Mouse (Mus musculus) embryonic facial prominence, embryonic 13.5 days (tissue): Measurements from ENCODE around the gene Iars2. TPM values are rescaled to one million over a fixed set of nuclear protein-coding genes. Genes with fewer than 3 reads are reported as not detected.

Experiments
- ATAC-seq: fragments of 200-750 bp; cut with Nextera tagmentation; 2 replicates; pipeline ENCODE4 v1.8.0; 2017; ENCODE audit warnings: low read depth; ENCODE audit not compliant: insufficient number of reproducible peaks, insufficient read depth, low FRiP score, low TSS enrichment
- H3K27ac ChIP-seq: fragments of 300-500 bp; sonication (generic); 2 replicates; pipeline ENCODE4 v1.5.1; 2015; ENCODE audit warnings: moderate library complexity, mild to moderate bottlenecking, inconsistent platforms
- H3K27me3 ChIP-seq: fragments of 300-500 bp; sonication (generic); 2 replicates; pipeline ENCODE4 v1.6.1; 2015; ENCODE audit warnings: mild to moderate bottlenecking, inconsistent platforms
- H3K36me3 ChIP-seq: fragments of 300-500 bp; sonication (generic); 2 replicates; pipeline ENCODE4 v1.6.1; 2015; ENCODE audit warnings: mild to moderate bottlenecking, inconsistent platforms
- H3K4me1 ChIP-seq: fragments of 300-500 bp; sonication (generic); 2 replicates; pipeline ENCODE4 v1.6.1; 2015; ENCODE audit warnings: inconsistent platforms
- H3K4me2 ChIP-seq: fragments of 300-500 bp; sonication (generic); 2 replicates; pipeline ENCODE4 v1.6.1; 2015; ENCODE audit warnings: moderate library complexity, mild to moderate bottlenecking, inconsistent platforms
- H3K4me3 ChIP-seq: fragments of 300-500 bp; sonication (generic); 2 replicates; pipeline ENCODE4 v1.5.1; 2015; ENCODE audit warnings: mild to moderate bottlenecking, inconsistent platforms
- H3K9ac ChIP-seq: fragments of 300-500 bp; sonication (generic); 2 replicates; pipeline ENCODE4 v1.6.1; 2015; ENCODE audit warnings: mild to moderate bottlenecking, inconsistent platforms
- H3K9me3 ChIP-seq: fragments of 300-500 bp; sonication (generic); 2 replicates; pipeline ENCODE4 v1.6.1; 2016; ENCODE audit warnings: inconsistent platforms
- WGBS: fragments of 180-500 bp; shearing (Covaris S2); methylation state at CpG from one replicate; pipeline ENCODE4 v1.1.7; 2015; ENCODE audit warnings: mixed read lengths; 5-methylcytosine and 5-hydroxymethylcytosine counted together
- polyA plus RNA-seq: library from polyadenylated mRNA; unstranded; fragments of >200 nt; fragmentation: Nextera tagmentation; extraction: Ambion mirVana; gene quantifications from 2 replicates; pipeline ENCODE4 v1.2.1, GENCODE M21; 2015

Gene Iars2
- polyA plus RNA-seq, result 23.3 and 27.4 TPM in 2 replicates

- ATAC-seq, result peak; percentile 90
- Histone ChIP-seq H3K4me2 (peak within 1 kb of the TSS; percentile 78), H3K9me3 (no peaks in the 10 kb centered on the region), H3K9ac (peak within 1 kb of the TSS; percentile 86), H3K4me1 (peaks cover 17% of the 10 kb centered on the region), H3K36me3 (peaks cover 27% of the 10 kb centered on the region), H3K27me3 (no peaks in the 10 kb centered on the region), H3K27ac (peak within 1 kb of the TSS; percentile 90), H3K4me3 (peak within 1 kb of the TSS; percentile 73)
- WGBS, result under 1% methylated on average over 76 of the region's 76 CpGs
These were observed at the start of gene Iars2 for GRCm38 (mm10) chr1:185328721-185329610. Iars2 (minus strand) TSS chr1:185329396.

- no peak for ATAC-seq
- Histone ChIP-seq H3K9ac (no peak overlapping the region), H3K36me3 (peaks cover 80% of the 10 kb centered on the region), H3K4me2 (no peak overlapping the region), H3K4me1 (no peaks in the 10 kb centered on the region), H3K27ac (no peak overlapping the region), H3K27me3 (no peaks in the 10 kb centered on the region), H3K4me3 (no peak overlapping the region), H3K9me3 (no peaks in the 10 kb centered on the region)
- WGBS, result 88% methylated on average over 2 of the region's 2 CpGs
These were observed 48.2 kb upstream of the Iars2 start for GRCm38 (mm10) chr1:185377429-185377828.

- no peaks in the 10 kb centered on the region for H3K9me3 ChIP-seq
- peaks cover 82% of the 10 kb centered on the region for H3K36me3 ChIP-seq
- no peak for ATAC-seq
These were observed 47.2 kb upstream of the Iars2 start for GRCm38 (mm10) chr1:185376390-185376789.

GRCm38 (mm10) chr1:185369979-185370378 lies 40.8 kb upstream of the Iars2 start:
- H3K27ac ChIP-seq, result no peak overlapping the region
- no peaks in the 10 kb centered on the region for H3K27me3 ChIP-seq
- no peaks in the 10 kb centered on the region for H3K9me3 ChIP-seq
- 90% methylated on average over 6 of the region's 6 CpGs for WGBS
- no peak overlapping the region for H3K4me3 ChIP-seq
- H3K4me2 ChIP-seq, result no peak overlapping the region
- peaks cover 11% of the 10 kb centered on the region for H3K4me1 ChIP-seq
- H3K9ac ChIP-seq, result no peak overlapping the region
- peaks cover 60% of the 10 kb centered on the region for H3K36me3 ChIP-seq
- ATAC-seq, result no peak

More at GRCm38 (mm10) chr1:185376390-185376789, 47.2 kb upstream of the Iars2 start:
- no peaks in the 10 kb centered on the region for H3K27me3 ChIP-seq
- no peak overlapping the region for H3K4me2 ChIP-seq
- no peak overlapping the region for H3K9ac ChIP-seq
- H3K27ac ChIP-seq, result no peak overlapping the region
- no peaks in the 10 kb centered on the region for H3K4me1 ChIP-seq
- H3K4me3 ChIP-seq, result no peak overlapping the region

- Histone ChIP-seq H3K9ac (peak overlapping the region; percentile 21; the same call in 1 of the 2 replicates), H3K4me2 (no peak overlapping the region)
- ATAC-seq, result no peak
These were observed 38.2 kb upstream of the Iars2 start for GRCm38 (mm10) chr1:185367383-185367782.

GRCm38 (mm10) chr1:185364183-185364540 lies 35.0 kb upstream of the Iars2 start:
- peaks cover 27% of the 10 kb centered on the region for H3K4me1 ChIP-seq
- WGBS, result 37% methylated on average over 6 of the region's 6 CpGs
- H3K9me3 ChIP-seq, result no peaks in the 10 kb centered on the region
- ATAC-seq, result no peak
- H3K27me3 ChIP-seq, result no peaks in the 10 kb centered on the region
- H3K27ac ChIP-seq, result peak overlapping the region; percentile 94; the same call in 1 of the 2 replicates
- peaks cover 11% of the 10 kb centered on the region for H3K36me3 ChIP-seq
- peak overlapping the region; percentile 90 for H3K4me3 ChIP-seq
- H3K4me2 ChIP-seq, result peak overlapping the region; percentile 63
- peak overlapping the region; percentile 90 for H3K9ac ChIP-seq

More at GRCm38 (mm10) chr1:185367383-185367782, 38.2 kb upstream of the Iars2 start:
- no peaks in the 10 kb centered on the region for H3K27me3 ChIP-seq
- H3K27ac ChIP-seq, result no peak overlapping the region
- H3K9me3 ChIP-seq, result no peaks in the 10 kb centered on the region
- 82% methylated on average over 6 of the region's 6 CpGs for WGBS
- peaks cover 21% of the 10 kb centered on the region for H3K4me1 ChIP-seq
- peaks cover 39% of the 10 kb centered on the region for H3K36me3 ChIP-seq
- no peak overlapping the region for H3K4me3 ChIP-seq

GRCm38 (mm10) chr1:185363526-185364182 lies 34.5 kb upstream of the Iars2 start:
- 4% methylated on average over 22 of the region's 22 CpGs for WGBS
- Histone ChIP-seq H3K27ac (peak overlapping the region; percentile 94), H3K4me1 (peaks cover 27% of the 10 kb centered on the region), H3K9me3 (no peaks in the 10 kb centered on the region), H3K36me3 (peaks cover 8% of the 10 kb centered on the region), H3K9ac (peak overlapping the region; percentile 90), H3K27me3 (no peaks in the 10 kb centered on the region), H3K4me3 (peak overlapping the region; percentile 90), H3K4me2 (peak overlapping the region; percentile 63)
- no peak for ATAC-seq

- Histone ChIP-seq H3K27me3 (no peaks in the 10 kb centered on the region), H3K4me2 (peak within 1 kb of the TSS; percentile 63), H3K4me1 (peaks cover 27% of the 10 kb centered on the region), H3K36me3 (peaks cover 10% of the 10 kb centered on the region), H3K9me3 (no peaks in the 10 kb centered on the region), H3K4me3 (peak within 1 kb of the TSS; percentile 90), H3K9ac (peak within 1 kb of the TSS; percentile 90), H3K27ac (peak within 1 kb of the TSS; percentile 94)
- WGBS, result under 1% methylated on average over 90 of the region's 92 CpGs
- ATAC-seq, result peak; percentile 94
These were observed 33.7 kb upstream of the Iars2 start, which contains the start of gene Eprs for GRCm38 (mm10) chr1:185362677-185363520. Eprs (plus strand) TSS chr1:185363044.

- Histone ChIP-seq H3K4me1 (peaks cover 6% of the 10 kb centered on the region; the same call in 1 of the 2 replicates), H3K4me3 (no peak overlapping the region), H3K27me3 (no peaks in the 10 kb centered on the region), H3K9ac (no peak overlapping the region), H3K9me3 (no peaks in the 10 kb centered on the region), H3K4me2 (no peak overlapping the region), H3K36me3 (peaks cover 35% of the 10 kb centered on the region), H3K27ac (no peak overlapping the region)
- ATAC-seq, result no peak
- WGBS, result 79% methylated on average over 4 of the region's 4 CpGs
These were observed 29.0 kb upstream of the Iars2 start for GRCm38 (mm10) chr1:185358211-185358610.

GRCm38 (mm10) chr1:185356246-185356645 lies 27.1 kb upstream of the Iars2 start:
- H3K36me3 ChIP-seq, result peaks cover 49% of the 10 kb centered on the region
- no peak for ATAC-seq
- H3K9me3 ChIP-seq, result no peaks in the 10 kb centered on the region
- no peak overlapping the region for H3K4me3 ChIP-seq
- no peaks in the 10 kb centered on the region for H3K27me3 ChIP-seq
- H3K4me1 ChIP-seq, result no peaks in the 10 kb centered on the region
- 92% methylated on average over 8 of the region's 8 CpGs for WGBS
- H3K27ac ChIP-seq, result no peak overlapping the region
- no peak overlapping the region for H3K4me2 ChIP-seq
- H3K9ac ChIP-seq, result no peak overlapping the region

- Histone ChIP-seq H3K9me3 (no peaks in the 10 kb centered on the region), H3K36me3 (peaks cover 61% of the 10 kb centered on the region), H3K27me3 (no peaks in the 10 kb centered on the region), H3K4me2 (no peak overlapping the region), H3K27ac (no peak overlapping the region), H3K9ac (no peak overlapping the region), H3K4me3 (no peak overlapping the region), H3K4me1 (no peaks in the 10 kb centered on the region)
- no peak for ATAC-seq
- WGBS, result 88% methylated on average over 4 of the region's 4 CpGs
These were observed 25.5 kb upstream of the Iars2 start for GRCm38 (mm10) chr1:185354731-185355130.
